Mouse (Mus musculus) kidney, postnatal 14 days (tissue): ENCODE measurements around the gene Abcb4.
"Not testable (repeated sequence)": the region's sequence is repeated elsewhere in the genome, so short reads cannot be mapped to it uniquely, and the experiment has no call there.

ENCODE experiments used
- DNase-seq: peaks from one replicate; pipeline ENCODE4 v3.0.0; 2022; ENCODE audit warnings: mixed read lengths

Abcb4 gene

GRCm38 (mm10) chr5:8911567-8912198, 18.2 kb downstream of the Abcb4 start:
- no peak for DNase-seq

- DNase-seq = no peak
These were observed 22.9 kb downstream of the Abcb4 start for GRCm38 (mm10) chr5:8916400-8916799.

- no peak for DNase-seq
These were observed 23.6 kb downstream of the Abcb4 start for GRCm38 (mm10) chr5:8917069-8917468.

- no peak for DNase-seq
These were observed 34.9 kb downstream of the Abcb4 start for GRCm38 (mm10) chr5:8928440-8928839.

- DNase-seq = no peak
These were observed 44.4 kb downstream of the Abcb4 start for GRCm38 (mm10) chr5:8937965-8938364.

GRCm38 (mm10) chr5:8941266-8941665, 47.7 kb downstream of the Abcb4 start:
- DNase-seq = not testable (repeated sequence)

GRCm38 (mm10) chr5:8943836-8944235, 50.3 kb downstream of the Abcb4 start:
- DNase-seq = no peak

GRCm38 (mm10) chr5:8947423-8948110, 54.0 kb downstream of the Abcb4 start:
- DNase-seq = no peak

GRCm38 (mm10) chr5:8953660-8954059, 60.1 kb downstream of the Abcb4 start:
- no peak for DNase-seq

GRCm38 (mm10) chr5:8955544-8955943, 62.0 kb downstream of the Abcb4 start:
- no peak for DNase-seq

- DNase-seq = no peak
These were observed 67.0 kb downstream of the Abcb4 start for GRCm38 (mm10) chr5:8960534-8960933.

GRCm38 (mm10) chr5:8964487-8964886, 71.0 kb downstream of the Abcb4 start:
- no peak for DNase-seq

- peak; percentile 16 for DNase-seq
These were observed 77.2 kb downstream of the Abcb4 start for GRCm38 (mm10) chr5:8970694-8971093.

GRCm38 (mm10) chr5:8972355-8972754, 78.8 kb downstream of the Abcb4 start:
- no peak for DNase-seq

GRCm38 (mm10) chr5:8974721-8975120, 81.2 kb downstream of the Abcb4 start:
- no peak for DNase-seq

- no peak for DNase-seq
These were observed 92.0 kb downstream of the Abcb4 start for GRCm38 (mm10) chr5:8985470-8985869.

- DNase-seq = no peak
These were observed 94.4 kb downstream of the Abcb4 start for GRCm38 (mm10) chr5:8987925-8988324.

- no peak for DNase-seq
These were observed 97.0 kb downstream of the Abcb4 start for GRCm38 (mm10) chr5:8990526-8990925.

- no peak for DNase-seq
These were observed 98.1 kb downstream of the Abcb4 start for GRCm38 (mm10) chr5:8991626-8992025.

GRCm38 (mm10) chr5:8995966-8996685, 102.6 kb downstream of the Abcb4 start:
- peak; percentile 11 for DNase-seq

- DNase-seq = peak; percentile 95
These were observed 103.4 kb downstream of the Abcb4 start, which contains the start of gene Crot for GRCm38 (mm10) chr5:8996686-8997512. TSS of gene Crot (minus strand) at chr5:8997324.

GRCm38 (mm10) chr5:8997513-8997895, 104.0 kb downstream of the Abcb4 start:
- no peak for DNase-seq

GRCm38 (mm10) chr5:8999108-8999507, 105.6 kb downstream of the Abcb4 start:
- DNase-seq = no peak
